Mouse (Mus musculus): ENCODE measurements around the gene Adig. TPM values are rescaled to one million over a fixed set of nuclear protein-coding genes. Genes with fewer than 3 reads are reported as not detected.

Gene Adig
- total and polyA plus RNA-seq, 2 experiments from 2014 or later: not detected

- Histone ChIP-seq H3K9me3 (replicated peaks; ENCODE audit: control insufficient read depth, low read length) (no peaks in the 10 kb centered on the region), H3K9ac (replicated peaks; ENCODE audit: low read depth, low read length) (no peak overlapping the region), H3K4me2 (ENCODE audit: low read depth, low read length) (no peak overlapping the region), H3K4me1 (ENCODE audit: control insufficient read depth, insufficient read depth) (no peaks in the 10 kb centered on the region), H3K36me3 (replicated peaks; ENCODE audit: control insufficient read depth, insufficient read depth, low read length) (peaks cover 77% of the 10 kb centered on the region), H3K27me3 (ENCODE audit: control insufficient read depth, insufficient read depth, low read length) (no peaks in the 10 kb centered on the region), H3K4me3 (ENCODE audit: low read depth, low read length) (no peak overlapping the region), H3K27ac (ENCODE audit: low read depth) (no peak overlapping the region)
- TF ChIP-seq EP300 (IDR thresholded peaks at IDR 0.05; ENCODE audit: low read depth): no peak
- no peak for TF ChIP-seq CTCF (IDR thresholded peaks at IDR 0.05; ENCODE audit: low read depth)
- WGBS: 77% methylated on average over 3 of the region's 3 CpGs
- DNase-seq (ENCODE audit: low spot score) (no peak), ATAC-seq (ENCODE audit: insufficient read depth, low read depth) (no peak)
These were observed 24.8 kb upstream of the Adig start for GRCm38 (mm10) chr2:158477640-158478039.

GRCm38 (mm10) chr2:158498457-158498856 lies 4.0 kb upstream of the Adig start:
- H3K27ac ChIP-seq (ENCODE audit: low read depth): no peak overlapping the region
- H3K27me3 ChIP-seq (ENCODE audit: control insufficient read depth, insufficient read depth, low read length): no peaks in the 10 kb centered on the region
- no peaks in the 10 kb centered on the region for H3K9me3 ChIP-seq (replicated peaks; ENCODE audit: control insufficient read depth, low read length)
- ATAC-seq (ENCODE audit: insufficient read depth, low read depth): no peak
- no peaks in the 10 kb centered on the region for H3K4me1 ChIP-seq (ENCODE audit: control insufficient read depth, insufficient read depth)
- DNase-seq (ENCODE audit: low spot score): no peak
- no peak for TF ChIP-seq EP300 (IDR thresholded peaks at IDR 0.05; ENCODE audit: low read depth)
- no peak for TF ChIP-seq CTCF (IDR thresholded peaks at IDR 0.05; ENCODE audit: low read depth)
- H3K4me2 ChIP-seq (ENCODE audit: low read depth, low read length): no peak overlapping the region
- H3K9ac ChIP-seq (replicated peaks; ENCODE audit: low read depth, low read length): no peak overlapping the region
- H3K4me3 ChIP-seq (ENCODE audit: low read depth, low read length): no peak overlapping the region
- 83% methylated on average over 5 of the region's 5 CpGs for WGBS
- peaks cover 58% of the 10 kb centered on the region for H3K36me3 ChIP-seq (replicated peaks; ENCODE audit: control insufficient read depth, insufficient read depth, low read length)

- DNase-seq (ENCODE audit: low spot score): no peak
- no peak for ATAC-seq (ENCODE audit: insufficient read depth, low read depth)
- Histone ChIP-seq H3K27ac (ENCODE audit: low read depth) (no peak overlapping the region), H3K9ac (replicated peaks; ENCODE audit: low read depth, low read length) (no peak overlapping the region), H3K27me3 (ENCODE audit: control insufficient read depth, insufficient read depth, low read length) (no peaks in the 10 kb centered on the region), H3K4me3 (ENCODE audit: low read depth, low read length) (no peak overlapping the region), H3K4me2 (ENCODE audit: low read depth, low read length) (no peak overlapping the region), H3K9me3 (replicated peaks; ENCODE audit: control insufficient read depth, low read length) (no peaks in the 10 kb centered on the region), H3K4me1 (ENCODE audit: control insufficient read depth, insufficient read depth) (no peaks in the 10 kb centered on the region), H3K36me3 (replicated peaks; ENCODE audit: control insufficient read depth, insufficient read depth, low read length) (0 out of 2 replicates have a peak, but pooled peaks cover 17% of the 10 kb centered on the region)
- 75% methylated on average over 7 of the region's 7 CpGs for WGBS
- no peak for TF ChIP-seq EP300 (IDR thresholded peaks at IDR 0.05; ENCODE audit: low read depth)
- TF ChIP-seq CTCF (IDR thresholded peaks at IDR 0.05; ENCODE audit: low read depth): no peak
These were observed 814 bp downstream of the Adig start for GRCm38 (mm10) chr2:158503226-158503625.

GRCm38 (mm10) chr2:158503671-158504070 lies 1.3 kb downstream of the Adig start:
- ATAC-seq (ENCODE audit: insufficient read depth, low read depth): no peak
- H3K4me1 ChIP-seq (ENCODE audit: control insufficient read depth, insufficient read depth): no peaks in the 10 kb centered on the region
- H3K9ac ChIP-seq (replicated peaks; ENCODE audit: low read depth, low read length): no peak overlapping the region
- H3K4me2 ChIP-seq (ENCODE audit: low read depth, low read length): no peak overlapping the region
- no peak overlapping the region for H3K27ac ChIP-seq (ENCODE audit: low read depth)
- DNase-seq (ENCODE audit: low spot score): no peak
- H3K4me3 ChIP-seq (ENCODE audit: low read depth, low read length): no peak overlapping the region
- no peak for TF ChIP-seq EP300 (IDR thresholded peaks at IDR 0.05; ENCODE audit: low read depth)
- TF ChIP-seq CTCF (IDR thresholded peaks at IDR 0.05; ENCODE audit: low read depth): no peak
- H3K36me3 ChIP-seq (replicated peaks; ENCODE audit: control insufficient read depth, insufficient read depth, low read length): 0 out of 2 replicates have a peak, but pooled peaks cover 14% of the 10 kb centered on the region
- no peaks in the 10 kb centered on the region for H3K27me3 ChIP-seq (ENCODE audit: control insufficient read depth, insufficient read depth, low read length)
- H3K9me3 ChIP-seq (replicated peaks; ENCODE audit: control insufficient read depth, low read length): no peaks in the 10 kb centered on the region
- 66% methylated on average over 4 of the region's 4 CpGs for WGBS

GRCm38 (mm10) chr2:158506475-158506874 lies 4.1 kb downstream of the Adig start:
- Histone ChIP-seq H3K36me3 (replicated peaks; ENCODE audit: control insufficient read depth, insufficient read depth, low read length) (no peaks in the 10 kb centered on the region), H3K9me3 (replicated peaks; ENCODE audit: control insufficient read depth, low read length) (no peaks in the 10 kb centered on the region), H3K27ac (ENCODE audit: low read depth) (no peak overlapping the region), H3K9ac (replicated peaks; ENCODE audit: low read depth, low read length) (no peak overlapping the region), H3K4me2 (ENCODE audit: low read depth, low read length) (no peak overlapping the region), H3K27me3 (ENCODE audit: control insufficient read depth, insufficient read depth, low read length) (no peaks in the 10 kb centered on the region), H3K4me3 (ENCODE audit: low read depth, low read length) (no peak overlapping the region), H3K4me1 (ENCODE audit: control insufficient read depth, insufficient read depth) (no peaks in the 10 kb centered on the region)
- ATAC-seq (ENCODE audit: insufficient read depth, low read depth) (no peak), DNase-seq (ENCODE audit: low spot score) (no peak)
- TF ChIP-seq CTCF (IDR thresholded peaks at IDR 0.05; ENCODE audit: low read depth) (no peak), EP300 (IDR thresholded peaks at IDR 0.05; ENCODE audit: low read depth) (no peak)
- WGBS: 72% methylated on average over 5 of the region's 5 CpGs

- ATAC-seq (ENCODE audit: insufficient read depth, low read depth) (no peak), DNase-seq (ENCODE audit: low spot score) (no peak)
- Histone ChIP-seq H3K36me3 (replicated peaks; ENCODE audit: control insufficient read depth, insufficient read depth, low read length) (no peaks in the 10 kb centered on the region), H3K4me3 (ENCODE audit: low read depth, low read length) (no peak overlapping the region), H3K4me1 (ENCODE audit: control insufficient read depth, insufficient read depth) (no peaks in the 10 kb centered on the region), H3K27me3 (ENCODE audit: control insufficient read depth, insufficient read depth, low read length) (no peaks in the 10 kb centered on the region), H3K9ac (replicated peaks; ENCODE audit: low read depth, low read length) (no peak overlapping the region), H3K9me3 (replicated peaks; ENCODE audit: control insufficient read depth, low read length) (no peaks in the 10 kb centered on the region), H3K4me2 (ENCODE audit: low read depth, low read length) (no peak overlapping the region), H3K27ac (ENCODE audit: low read depth) (no peak overlapping the region)
- TF ChIP-seq EP300 (IDR thresholded peaks at IDR 0.05; ENCODE audit: low read depth) (no peak), CTCF (IDR thresholded peaks at IDR 0.05; ENCODE audit: low read depth) (no peak)
- WGBS: 86% methylated on average over 10 of the region's 10 CpGs
These were observed 4.6 kb downstream of the Adig start for GRCm38 (mm10) chr2:158507046-158507445.
